Mouse (Mus musculus) forebrain, embryonic 10.5 days (tissue): ENCODE data around the gene Thop1. TPM values are rescaled to one million over a fixed set of nuclear protein-coding genes. Genes with fewer than 3 reads are reported as not detected.
"Not testable (repeated sequence)": the region's sequence is repeated elsewhere in the genome, so short reads cannot be mapped to it uniquely, and the experiment has no call there.

Experiments used
- DNase-seq: peaks from one replicate; pipeline ENCODE4 v3.0.0-alpha.2; 2017; ENCODE audit warnings: low spot score; ENCODE audit errors: extremely low spot score
- H3K27ac ChIP-seq: fragments of 300-500 bp; sonication (generic); 2 replicates; pipeline ENCODE4 v1.5.1; 2016; ENCODE audit warnings: mild to moderate bottlenecking
- H3K27me3 ChIP-seq: fragments of 300-500 bp; sonication (generic); 2 replicates; pipeline ENCODE4 v1.6.1; 2016; ENCODE audit warnings: mild to moderate bottlenecking; ENCODE audit not compliant: poor library complexity, severe bottlenecking
- H3K36me3 ChIP-seq: fragments of 300-500 bp; sonication (generic); replicated peaks from 2 replicates; pipeline ENCODE4 v1.6.1; 2016; ENCODE audit warnings: mild to moderate bottlenecking, moderate library complexity
- H3K4me1 ChIP-seq: fragments of 300-500 bp; sonication (generic); 2 replicates; pipeline ENCODE4 v1.6.1; 2016
- H3K4me3 ChIP-seq: fragments of 300-500 bp; sonication (generic); 2 replicates; pipeline ENCODE4 v1.5.1; 2016; ENCODE audit warnings: mild to moderate bottlenecking, moderate library complexity
- H3K9me3 ChIP-seq: fragments of 300-500 bp; sonication (generic); 2 replicates; pipeline ENCODE4 v1.6.1; 2016; ENCODE audit warnings: mild to moderate bottlenecking, moderate library complexity
- WGBS: fragments of 180-500 bp; shearing (Covaris S2); methylation state at CpG from one replicate; pipeline ENCODE4 v1.1.7; 2016; 5-methylcytosine and 5-hydroxymethylcytosine counted together
- polyA plus RNA-seq: library from polyadenylated mRNA; unstranded; fragments of >200 nt; fragmentation: Nextera tagmentation; extraction: Ambion mirVana; gene quantifications from 2 replicates; pipeline ENCODE4 v1.2.1, GENCODE M21; 2016

The Thop1 gene
- polyA plus RNA-seq, 1 experiment from 2014 or later: 106 TPM

- no peaks in the 10 kb centered on the region for H3K27me3 ChIP-seq
- peak; percentile 97 for DNase-seq
- H3K4me3 ChIP-seq: peak within 1 kb of the TSS; percentile 76
- H3K36me3 ChIP-seq: peaks cover 16% of the 10 kb centered on the region; the same call in 1 of the 2 replicates
- peak within 1 kb of the TSS; percentile 86 for H3K27ac ChIP-seq
- WGBS: under 1% methylated on average over 35 of the region's 35 CpGs
- H3K4me1 ChIP-seq: peaks cover 20% of the 10 kb centered on the region
- H3K9me3 ChIP-seq: no peaks in the 10 kb centered on the region
Measured at GRCm38 (mm10) chr10:81036988-81037580, 32.8 kb upstream of the Thop1 start, which contains the start of gene Slc39a3. TSS of gene Slc39a3 (minus strand) at chr10:81037426.

GRCm38 (mm10) chr10:81041458-81042175 lies 28.2 kb upstream of the Thop1 start:
- 36% methylated on average over 13 of the region's 13 CpGs for WGBS

GRCm38 (mm10) chr10:81045246-81045645 lies 24.6 kb upstream of the Thop1 start:
- not testable (repeated sequence) for H3K27me3 ChIP-seq, H3K4me3 ChIP-seq, H3K9me3 ChIP-seq, H3K27ac ChIP-seq, H3K4me1 ChIP-seq, DNase-seq
- H3K36me3 ChIP-seq: peaks cover 80% of the 10 kb centered on the region
- 94% methylated on average over 14 of the region's 14 CpGs for WGBS

More at GRCm38 (mm10) chr10:81041458-81042175, 28.2 kb upstream of the Thop1 start:
- Histone ChIP-seq H3K27ac (no peak overlapping the region), H3K4me3 (no peak overlapping the region), H3K27me3 (no peaks in the 10 kb centered on the region), H3K4me1 (peaks cover 16% of the 10 kb centered on the region), H3K9me3 (no peaks in the 10 kb centered on the region), H3K36me3 (peaks cover 43% of the 10 kb centered on the region)
- peak; percentile 75 for DNase-seq

GRCm38 (mm10) chr10:81050645-81051044 lies 19.2 kb upstream of the Thop1 start:
- Histone ChIP-seq H3K4me3 (no peak overlapping the region), H3K4me1 (no peaks in the 10 kb centered on the region), H3K27ac (no peak overlapping the region), H3K36me3 (peaks cover 96% of the 10 kb centered on the region), H3K27me3 (no peaks in the 10 kb centered on the region), H3K9me3 (no peaks in the 10 kb centered on the region)
- peak; percentile 23 for DNase-seq
- 81% methylated on average over 4 of the region's 4 CpGs for WGBS

- no peak overlapping the region for H3K27ac ChIP-seq
- no peaks in the 10 kb centered on the region for H3K4me1 ChIP-seq
- no peak overlapping the region for H3K4me3 ChIP-seq
- WGBS: 97% methylated on average over 6 of the region's 6 CpGs
- no peak for DNase-seq
- H3K9me3 ChIP-seq: no peaks in the 10 kb centered on the region
- H3K27me3 ChIP-seq: no peaks in the 10 kb centered on the region
- H3K36me3 ChIP-seq: peaks cover 93% of the 10 kb centered on the region
Measured at GRCm38 (mm10) chr10:81051133-81051532, 18.7 kb upstream of the Thop1 start.

- no peaks in the 10 kb centered on the region for H3K9me3 ChIP-seq
- 91% methylated on average over 5 of the region's 5 CpGs for WGBS
- H3K36me3 ChIP-seq: peaks cover 85% of the 10 kb centered on the region
- H3K4me3 ChIP-seq: no peak overlapping the region
- no peak for DNase-seq
- 0 out of 2 replicates have a peak, but pooled peaks cover 3% of the 10 kb centered on the region for H3K4me1 ChIP-seq
- H3K27ac ChIP-seq: no peak overlapping the region
- no peaks in the 10 kb centered on the region for H3K27me3 ChIP-seq
Measured at GRCm38 (mm10) chr10:81052577-81052976, 17.3 kb upstream of the Thop1 start.

GRCm38 (mm10) chr10:81055169-81055568 lies 14.7 kb upstream of the Thop1 start:
- Histone ChIP-seq H3K27me3 (no peaks in the 10 kb centered on the region), H3K4me1 (peaks cover 24% of the 10 kb centered on the region), H3K36me3 (peaks cover 68% of the 10 kb centered on the region), H3K27ac (no peak overlapping the region), H3K9me3 (no peaks in the 10 kb centered on the region), H3K4me3 (no peak overlapping the region)
- WGBS: 86% methylated on average over 6 of the region's 6 CpGs
- DNase-seq: no peak

- H3K36me3 ChIP-seq: peaks cover 61% of the 10 kb centered on the region
- WGBS: 83% methylated on average over 11 of the region's 11 CpGs
- DNase-seq: not testable (repeated sequence)
Measured at GRCm38 (mm10) chr10:81055802-81056340, 14.0 kb upstream of the Thop1 start.

GRCm38 (mm10) chr10:81057406-81058130 lies 12.3 kb upstream of the Thop1 start:
- Histone ChIP-seq H3K27me3 (no peaks in the 10 kb centered on the region), H3K4me3 (no peak overlapping the region), H3K4me1 (peaks cover 24% of the 10 kb centered on the region), H3K27ac (no peak overlapping the region), H3K9me3 (no peaks in the 10 kb centered on the region), H3K36me3 (peaks cover 44% of the 10 kb centered on the region)
- no peak for DNase-seq
- WGBS: 94% methylated on average over 23 of the region's 23 CpGs

More at GRCm38 (mm10) chr10:81055802-81056340, 14.0 kb upstream of the Thop1 start:
- peaks cover 24% of the 10 kb centered on the region for H3K4me1 ChIP-seq
- not testable (repeated sequence) for H3K27ac ChIP-seq, H3K27me3 ChIP-seq, H3K4me3 ChIP-seq, H3K9me3 ChIP-seq

- H3K27me3 ChIP-seq: no peaks in the 10 kb centered on the region
- DNase-seq: no peak
- 89% methylated on average over 6 of the region's 6 CpGs for WGBS
- peaks cover 30% of the 10 kb centered on the region for H3K36me3 ChIP-seq
- H3K4me3 ChIP-seq: peak overlapping the region; percentile 74
- H3K4me1 ChIP-seq: peaks cover 24% of the 10 kb centered on the region
- no peak overlapping the region for H3K27ac ChIP-seq
- H3K9me3 ChIP-seq: no peaks in the 10 kb centered on the region
Measured at GRCm38 (mm10) chr10:81058896-81059295, 10.9 kb upstream of the Thop1 start.

- Histone ChIP-seq H3K4me1 (peaks cover 24% of the 10 kb centered on the region), H3K9me3 (no peaks in the 10 kb centered on the region)
- WGBS: under 1% methylated on average over 48 of the region's 48 CpGs
Measured at GRCm38 (mm10) chr10:81059603-81060543, 10.0 kb upstream of the Thop1 start, which contains the start of gene Sgta. TSS of gene Sgta (minus strand) at chr10:81060181.

GRCm38 (mm10) chr10:81062710-81063109 lies 7.1 kb upstream of the Thop1 start:
- DNase-seq: no peak
- Histone ChIP-seq H3K27me3 (no peaks in the 10 kb centered on the region), H3K9me3 (no peaks in the 10 kb centered on the region), H3K4me1 (peaks cover 34% of the 10 kb centered on the region), H3K27ac (no peak overlapping the region), H3K4me3 (no peak overlapping the region), H3K36me3 (peaks cover 7% of the 10 kb centered on the region; the same call in 1 of the 2 replicates)
- WGBS: 74% methylated on average over 4 of the region's 4 CpGs

More at GRCm38 (mm10) chr10:81059603-81060543, 10.0 kb upstream of the Thop1 start, which contains the start of gene Sgta:
- Histone ChIP-seq H3K4me3 (peak within 1 kb of the TSS; percentile 74), H3K36me3 (peaks cover 24% of the 10 kb centered on the region), H3K27me3 (no peaks in the 10 kb centered on the region), H3K27ac (peak within 1 kb of the TSS; percentile 88)
- DNase-seq: peak; percentile 100
